Mouse (Mus musculus): ENCODE results near the gene Fam136a.
"Not testable (repeated sequence)": the region's sequence is repeated elsewhere in the genome, so short reads cannot be mapped to it uniquely, and the experiment has no call there.

Fam136a gene

GRCm38 (mm10) chr6:86366853-86367249 is 1.4 kb downstream of the Fam136a start:
- no peak for DNase-seq (ENCODE audit: low spot score)

GRCm38 (mm10) chr6:86368479-86368878 is 3.0 kb downstream of the Fam136a start:
- DNase-seq (ENCODE audit: low spot score): no peak

GRCm38 (mm10) chr6:86370093-86370713 is 4.8 kb downstream of the Fam136a start:
- peak; percentile 20 for DNase-seq (ENCODE audit: low spot score)

- DNase-seq (ENCODE audit: low spot score): peak; percentile 40
Measured at GRCm38 (mm10) chr6:86370764-86371339, 5.4 kb downstream of the Fam136a start, which contains the start of gene Snrpg. Snrpg (plus strand) TSS chr6:86371304.

- peak; percentile 98 for DNase-seq (ENCODE audit: low spot score)
Measured at GRCm38 (mm10) chr6:86371340-86371911, 6.0 kb downstream of the Fam136a start.

GRCm38 (mm10) chr6:86371950-86372516 is 6.6 kb downstream of the Fam136a start:
- DNase-seq (ENCODE audit: low spot score): peak; percentile 49

- DNase-seq (ENCODE audit: low spot score): no peak
Measured at GRCm38 (mm10) chr6:86373556-86373955, 8.1 kb downstream of the Fam136a start.

GRCm38 (mm10) chr6:86378341-86378740 is 12.9 kb downstream of the Fam136a start:
- no peak for DNase-seq (ENCODE audit: low spot score)

GRCm38 (mm10) chr6:86380112-86380511 is 14.7 kb downstream of the Fam136a start:
- DNase-seq (ENCODE audit: low spot score): not testable (repeated sequence)

- no peak for DNase-seq (ENCODE audit: low spot score)
Measured at GRCm38 (mm10) chr6:86382551-86382950, 17.1 kb downstream of the Fam136a start.

GRCm38 (mm10) chr6:86383370-86383769 is 17.9 kb downstream of the Fam136a start:
- no peak for DNase-seq (ENCODE audit: low spot score)

- DNase-seq (ENCODE audit: low spot score): no peak
Measured at GRCm38 (mm10) chr6:86384692-86385091, 19.2 kb downstream of the Fam136a start.

GRCm38 (mm10) chr6:86385362-86386104 is 20.1 kb downstream of the Fam136a start:
- no peak for DNase-seq (ENCODE audit: low spot score)

GRCm38 (mm10) chr6:86387313-86387712 is 21.9 kb downstream of the Fam136a start:
- no peak for DNase-seq (ENCODE audit: low spot score)

GRCm38 (mm10) chr6:86388461-86388860 is 23.0 kb downstream of the Fam136a start:
- DNase-seq (ENCODE audit: low spot score): no peak

GRCm38 (mm10) chr6:86391326-86391725 is 25.9 kb downstream of the Fam136a start:
- DNase-seq (ENCODE audit: low spot score): no peak

- no peak for DNase-seq (ENCODE audit: low spot score)
Measured at GRCm38 (mm10) chr6:86393187-86393586, 27.7 kb downstream of the Fam136a start.

GRCm38 (mm10) chr6:86394078-86394720 is 28.8 kb downstream of the Fam136a start:
- no peak for DNase-seq (ENCODE audit: low spot score)

GRCm38 (mm10) chr6:86395021-86395420 is 29.6 kb downstream of the Fam136a start:
- no peak for DNase-seq (ENCODE audit: low spot score)

- DNase-seq (ENCODE audit: low spot score): no peak
Measured at GRCm38 (mm10) chr6:86395969-86396368, 30.5 kb downstream of the Fam136a start.

- peak; percentile 87 for DNase-seq (ENCODE audit: low spot score)
Measured at GRCm38 (mm10) chr6:86396581-86397256, 31.3 kb downstream of the Fam136a start, which contains the start of gene Pcyox1. Pcyox1 (minus strand) TSS chr6:86397154.

Data from MN1 (cell line).